Mouse (Mus musculus) left cerebral cortex, postnatal 14 days (tissue): ENCODE data around the gene Slc29a3. TPM values are rescaled to one million over a fixed set of nuclear protein-coding genes. Genes with fewer than 3 reads are reported as not detected.

Source experiments
- DNase-seq, 2 experiments: peaks; one replicate each; pipeline ENCODE4 v3.0.0; 2021 to 2022; ENCODE audit warnings: low spot score in 2 of 2, mixed read lengths in 1 of 2
- intact Hi-C: fragments of 180-260 bp; cut with DNase I; formaldehyde crosslinking; loops from one replicate; pipeline ENCODE4 v1.15.1; 2025
- long read RNA-seq, 2 experiments: library from polyadenylated mRNA; stranded (forward); transcript quantifications; one replicate each; pipeline ENCODE4 v2.0.0; 2021
- total RNA-seq, 2 experiments: library from RNA; stranded (reverse); gene quantifications; 2 replicates each; pipeline ENCODE4 v1.2.3; 2021

The Slc29a3 gene
- 10 to 100 TPM; 16.6 to 17.2 TPM for total RNA-seq
- long read RNA-seq, experiment 1, full-length matches to known transcripts: 6 of 14 reads
- long read RNA-seq, experiment 1, partial matches to known transcripts: 3 of 14 reads
- long read RNA-seq, experiment 1, other reads (novel, unspliced or antisense): 5 of 14 reads
- long read RNA-seq, experiment 2, full-length matches to known transcripts: 3 of 7 reads
- long read RNA-seq, experiment 2, partial matches to known transcripts: 1 of 7 reads
- long read RNA-seq, experiment 2, other reads (novel, unspliced or antisense): 3 of 7 reads

DNA sequence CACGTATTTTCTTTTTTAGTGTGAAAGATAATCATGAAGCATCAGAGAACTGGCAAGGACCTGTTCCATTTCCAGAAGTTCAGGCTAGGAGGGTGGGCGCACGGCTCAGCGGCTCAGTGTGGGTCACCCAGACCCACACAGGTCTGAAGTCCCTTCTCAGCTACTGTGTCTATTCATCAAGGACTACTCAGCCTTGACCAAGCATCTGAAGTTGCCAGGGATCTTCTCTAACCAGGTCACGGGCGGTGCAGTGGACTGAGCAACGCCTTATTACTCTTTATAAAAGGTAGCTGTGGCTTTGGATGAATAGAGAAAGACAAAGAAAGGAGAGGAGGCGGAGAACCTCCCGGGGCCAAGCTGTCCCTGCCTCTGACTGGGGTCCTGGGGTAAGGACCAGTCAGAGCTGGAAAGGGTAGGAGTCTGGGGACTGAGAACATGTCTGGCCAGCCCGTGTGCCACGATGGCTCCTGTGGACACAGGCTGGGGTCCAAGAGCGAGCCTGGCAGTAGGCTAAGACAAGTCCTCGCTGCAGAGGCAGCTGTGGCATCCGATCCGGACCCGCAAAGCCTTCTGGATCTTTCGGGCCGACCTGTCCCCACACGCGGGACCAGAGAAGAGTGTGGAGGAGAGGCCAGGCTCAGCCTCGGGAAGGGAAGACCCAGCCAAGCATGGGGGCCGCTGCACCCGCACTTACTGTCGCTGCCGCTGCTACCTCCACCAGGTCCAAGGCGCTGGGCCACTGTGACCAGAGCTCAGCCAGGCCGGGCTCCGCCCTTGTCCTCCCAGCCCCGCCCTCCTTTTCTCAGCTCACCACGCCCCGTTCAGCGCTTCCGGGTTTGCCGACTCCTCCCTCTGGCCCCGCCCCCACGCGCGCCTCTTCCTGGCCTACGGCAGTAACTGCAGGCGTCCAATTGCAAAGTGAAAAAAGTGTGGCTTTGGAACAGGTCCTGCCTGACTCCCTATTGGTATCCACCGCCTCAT lies at the start of gene Slc29a3:
Gene Slc29a3, minus strand, starts transcription at position 755 of the 981 bp plus-strand sequence.
- intact Hi-C loops: no loop called here
- DNase-seq: peak; percentile 94 to 95

DNA sequence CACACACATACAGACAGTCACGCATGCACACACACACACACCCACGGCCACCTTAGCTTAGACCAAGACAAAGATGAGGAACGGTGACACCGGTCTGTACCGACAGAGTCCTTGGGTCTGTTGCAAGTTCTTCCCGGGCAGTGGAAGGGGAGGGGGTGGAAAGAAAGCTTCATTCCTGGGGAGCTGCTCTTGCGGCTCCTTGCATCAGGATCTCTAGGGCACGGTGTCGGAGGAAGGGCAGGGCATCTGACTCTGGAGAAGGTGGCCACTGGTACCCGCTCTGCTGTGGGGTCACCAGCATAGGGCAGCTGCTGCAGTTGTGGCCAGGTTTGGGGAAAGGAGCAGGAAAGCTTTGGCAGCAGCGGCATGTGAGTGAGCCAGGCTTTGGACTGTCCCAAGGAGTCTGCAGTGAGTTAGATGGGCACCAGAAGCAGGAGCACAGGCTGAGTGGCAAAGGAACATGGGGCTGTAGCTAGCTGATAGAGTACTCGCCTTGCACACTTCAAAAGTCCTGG lies 49.4 kb upstream of the Slc29a3 start:
- no peak for DNase-seq
- intact Hi-C loops: no loop called here

DNA sequence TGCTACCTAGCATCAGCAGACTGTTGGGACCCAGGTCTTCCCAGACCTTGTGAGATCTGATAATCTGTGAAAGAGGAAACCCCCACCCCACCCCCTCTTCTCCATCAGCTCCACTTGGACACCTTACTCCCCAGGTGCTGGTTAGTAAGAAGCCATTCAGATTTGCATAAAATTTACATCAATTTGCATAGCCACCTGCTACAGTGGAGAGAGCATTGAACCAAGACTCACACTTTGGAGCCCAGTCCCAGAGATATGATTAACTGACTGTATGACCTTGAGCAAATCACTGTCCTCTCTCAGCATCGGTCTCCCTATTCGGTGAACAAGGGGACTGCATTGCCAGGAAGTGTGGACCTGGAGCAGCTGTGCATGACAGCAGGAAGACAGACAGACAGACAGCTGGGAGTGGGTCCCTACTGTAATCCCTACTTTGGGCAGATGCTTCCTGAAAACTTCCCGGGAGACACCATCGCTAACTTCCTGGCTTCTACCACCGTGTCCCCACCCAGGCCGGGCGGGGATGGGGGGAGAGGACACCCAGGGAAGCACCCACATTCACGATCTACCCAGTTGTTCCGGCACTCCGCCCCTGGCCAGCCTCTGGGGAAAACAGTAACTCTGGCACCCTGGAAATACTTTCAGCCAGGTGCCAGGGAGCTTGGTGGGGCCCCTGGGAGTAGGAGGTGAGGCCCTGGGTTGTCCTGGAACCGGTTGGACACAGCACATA lies 48.7 kb upstream of the Slc29a3 start:
- intact Hi-C loops: no loop called here
- no peak for DNase-seq

DNA sequence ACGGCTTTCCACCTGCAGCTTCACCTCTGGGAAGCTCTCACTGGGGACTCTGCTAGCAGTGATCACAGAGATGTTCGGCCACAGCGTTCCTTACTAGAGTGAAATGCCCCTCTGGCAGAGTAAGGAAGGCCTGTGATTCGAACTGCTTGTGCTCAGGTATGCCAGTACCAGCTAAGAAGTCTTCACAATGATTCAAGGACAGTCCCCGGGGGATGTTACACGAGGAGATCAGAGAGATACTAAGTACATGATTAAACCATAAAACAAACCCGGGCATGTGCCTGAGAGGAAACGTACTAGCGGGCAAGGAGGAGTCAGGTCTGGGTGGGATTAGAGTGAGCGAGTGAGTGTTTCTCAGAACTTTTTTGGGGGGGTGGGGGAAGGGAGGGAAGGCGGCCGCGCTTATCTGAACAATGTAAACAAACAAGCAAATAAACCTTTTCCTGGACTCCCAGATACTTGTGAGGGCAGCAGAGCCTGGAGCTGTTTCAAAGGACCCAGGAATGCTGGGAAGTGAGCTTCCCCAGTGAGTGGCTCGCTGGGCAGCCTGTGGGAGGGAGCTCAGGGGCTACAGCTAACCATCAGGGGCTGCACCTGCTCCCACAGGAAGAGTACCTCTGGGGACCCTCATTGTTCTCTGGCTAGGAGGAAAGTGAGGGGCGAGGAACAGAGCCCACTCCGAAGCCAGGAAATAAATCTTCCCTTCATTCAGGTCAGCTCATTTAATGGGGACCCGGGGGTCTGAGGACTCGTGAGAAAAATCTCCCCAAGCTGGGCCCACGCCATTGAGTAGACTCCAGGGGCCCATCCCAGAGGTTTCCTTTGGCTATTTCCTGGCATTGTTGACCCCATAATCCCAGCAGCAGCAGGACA lies 47.9 kb upstream of the Slc29a3 start:
- DNase-seq: no peak
- intact Hi-C loops: no loop called here

DNA sequence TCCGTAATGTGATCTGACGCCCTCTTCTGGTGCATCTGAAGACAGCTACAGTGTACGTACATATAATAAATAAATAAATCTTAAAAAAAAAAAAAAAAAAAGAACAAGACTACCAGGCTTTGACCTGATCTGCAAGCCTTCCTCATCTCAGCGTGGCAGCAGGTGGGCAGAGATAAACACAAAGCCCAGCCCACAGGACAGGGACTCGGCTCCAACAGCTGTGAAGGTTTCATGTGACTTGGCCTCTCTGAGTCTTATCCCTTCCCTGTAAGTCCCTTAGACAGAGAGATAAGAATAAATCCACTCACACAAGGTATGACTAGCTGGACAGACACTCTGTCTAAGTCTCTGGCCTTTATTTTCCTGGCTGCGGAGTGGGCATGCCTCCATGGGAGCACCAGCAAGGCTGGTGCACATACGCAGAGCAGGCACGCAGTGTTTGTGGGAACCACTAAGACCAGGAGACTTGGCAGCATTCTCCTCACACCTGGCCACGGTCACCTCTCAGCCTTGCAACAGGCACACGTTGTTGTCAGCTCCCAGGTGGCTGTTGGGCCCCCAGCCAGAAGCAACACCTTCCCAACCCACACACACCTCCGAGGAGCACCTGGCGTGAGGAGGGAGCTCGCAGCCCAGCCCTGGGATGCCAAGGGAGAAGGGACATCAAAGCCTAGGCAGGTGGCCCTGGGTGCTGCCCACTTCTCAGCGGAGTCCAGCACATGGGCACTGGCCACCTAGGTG lies 45.3 kb upstream of the Slc29a3 start:
- DNase-seq: no peak
- intact Hi-C loops: no loop called here

DNA sequence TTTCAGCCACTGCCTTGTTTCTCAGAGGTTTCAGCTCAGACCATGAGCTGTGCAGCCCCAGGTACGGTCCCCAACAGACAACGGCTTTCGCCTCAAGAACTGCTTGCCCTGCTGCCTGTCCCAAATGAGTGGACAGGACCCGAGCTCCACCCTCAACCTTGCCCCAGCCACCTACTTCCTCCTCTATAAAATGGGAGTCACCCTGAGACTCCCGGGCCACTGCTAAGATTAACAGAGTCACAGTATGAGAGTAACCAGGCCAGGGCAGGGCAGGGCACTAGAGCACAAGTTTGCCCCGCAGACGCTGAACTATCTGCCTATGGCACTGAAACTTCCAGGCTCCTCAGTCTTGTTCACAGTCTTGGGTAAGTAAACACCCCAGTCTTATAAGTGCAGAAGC lies 43.9 kb upstream of the Slc29a3 start:
- no peak for DNase-seq
- intact Hi-C loops: no loop called here

DNA sequence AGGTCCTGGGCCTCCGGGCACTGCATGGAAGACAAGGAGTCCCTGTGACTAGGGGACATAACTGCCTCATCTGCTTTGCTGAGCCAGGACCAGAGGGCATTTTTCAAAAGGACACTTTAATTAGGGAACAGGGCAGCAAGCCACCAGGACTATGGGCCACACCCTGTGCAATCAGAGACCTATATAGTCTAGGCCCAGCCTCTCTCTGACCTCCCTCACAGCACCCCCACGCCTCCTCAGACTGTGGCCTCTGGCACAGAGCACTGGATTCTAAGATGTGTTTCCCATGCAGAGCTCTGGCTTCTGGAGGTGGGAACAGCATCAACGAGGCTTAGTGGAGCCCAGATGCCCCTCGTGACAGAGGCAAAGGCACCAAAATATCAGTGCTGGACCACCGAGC lies 43.4 kb upstream of the Slc29a3 start:
- intact Hi-C loops: no loop called here
- DNase-seq: no peak

DNA sequence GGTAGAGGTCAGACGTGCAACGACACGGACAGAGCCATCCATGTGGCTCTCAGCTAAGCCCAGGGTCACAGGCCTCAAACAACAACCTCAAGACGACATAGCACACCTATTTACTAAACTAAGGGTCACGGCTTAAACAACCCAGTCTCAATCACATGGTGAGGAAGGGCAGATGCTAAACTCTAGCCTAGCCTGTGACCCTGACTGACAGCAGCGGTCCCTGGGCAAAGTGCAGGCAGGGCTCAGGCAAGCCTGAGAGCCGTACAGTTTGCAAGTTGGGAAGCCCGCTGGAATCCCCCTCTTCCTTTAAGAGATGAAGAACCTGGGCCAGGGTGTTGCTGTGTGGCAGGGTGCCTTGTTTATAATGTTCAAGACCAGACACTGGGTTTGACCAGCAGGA lies 42.2 kb upstream of the Slc29a3 start:
- intact Hi-C loops: no loop called here
- no peak for DNase-seq

DNA sequence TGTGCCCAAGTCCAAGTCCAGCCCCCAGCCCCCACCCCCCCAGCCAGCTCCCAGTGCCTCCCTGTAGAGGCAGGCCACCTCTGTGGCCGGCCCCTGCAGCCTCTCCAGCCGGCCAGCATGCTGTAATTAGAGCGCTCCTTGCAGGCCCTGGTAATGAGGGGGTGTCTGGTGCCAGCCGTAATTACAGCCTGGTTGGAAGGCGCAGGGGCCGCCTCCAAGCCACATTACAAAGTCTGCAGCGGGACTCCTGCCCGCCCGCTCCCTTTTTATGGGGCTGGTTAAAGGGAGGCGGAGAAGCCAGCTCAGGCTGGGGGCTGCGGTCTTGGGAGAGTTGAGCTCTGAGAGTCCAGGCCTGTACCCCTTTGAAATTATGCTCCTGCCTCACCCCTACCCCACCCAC lies 41.8 kb upstream of the Slc29a3 start:
- peak in 1 of 2 experiments; percentile 20 for DNase-seq
- intact Hi-C loops: no loop called here

DNA sequence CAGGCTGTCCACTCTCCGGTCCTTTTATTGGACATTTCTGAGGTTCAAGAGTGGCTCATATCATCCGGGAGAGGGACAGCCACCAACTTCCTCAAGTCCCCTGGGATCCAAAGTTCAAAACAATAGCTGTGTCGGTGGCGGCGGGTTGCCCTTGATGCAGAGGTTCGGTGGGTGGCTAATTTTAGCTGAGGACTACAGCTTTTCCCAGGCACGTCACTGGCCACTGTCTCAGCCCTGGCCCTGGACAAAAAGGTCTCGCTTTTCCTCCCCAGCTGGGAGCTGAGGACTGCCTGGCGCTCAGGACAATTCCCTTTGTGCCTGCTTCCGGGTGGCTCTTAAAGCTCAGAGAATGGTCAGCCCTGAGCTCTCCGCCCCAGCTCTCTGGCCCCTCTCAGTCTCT lies 40.2 kb upstream of the Slc29a3 start:
- no peak for DNase-seq
- intact Hi-C loops: no loop called here

DNA sequence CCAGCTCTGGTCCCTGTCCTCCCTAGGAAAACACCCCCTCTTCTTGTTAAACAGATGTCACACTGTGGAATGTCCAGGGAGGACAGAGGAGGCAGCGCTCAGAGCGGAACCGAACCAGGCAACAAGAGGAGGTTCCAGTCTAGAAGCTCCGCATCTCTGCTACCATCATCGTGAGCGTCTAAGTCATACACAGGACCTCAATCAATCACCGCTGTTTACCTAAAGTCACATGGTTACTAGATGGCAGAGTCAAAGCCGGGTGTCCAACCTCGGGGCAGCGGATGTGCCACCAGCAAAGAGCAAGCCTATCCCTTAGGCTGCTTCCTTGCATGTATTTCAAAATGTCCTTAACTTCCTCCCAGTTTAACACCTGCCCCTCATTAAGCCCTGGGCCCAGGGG lies 39.8 kb upstream of the Slc29a3 start:
- no peak for DNase-seq
- intact Hi-C loops: no loop called here

DNA sequence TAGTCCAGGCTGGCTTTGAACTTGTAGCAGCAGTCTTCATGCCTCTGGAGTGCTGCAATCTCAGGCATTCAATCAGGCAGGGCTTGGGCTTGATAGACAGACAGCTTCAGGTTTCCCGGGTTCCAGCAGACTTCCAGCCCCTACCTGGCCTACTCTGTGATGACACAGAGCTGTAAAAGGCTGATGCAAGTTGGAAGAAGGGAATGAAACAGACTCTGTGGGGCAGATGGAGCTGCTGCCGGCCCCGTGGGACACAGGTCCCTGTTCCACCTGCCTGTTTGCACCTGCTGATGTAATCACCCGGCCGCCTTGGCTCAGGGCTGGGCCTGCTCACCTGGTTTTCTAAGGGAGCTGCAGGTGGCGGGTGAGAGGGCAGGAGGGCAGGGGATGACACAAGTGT lies 38.3 kb upstream of the Slc29a3 start:
- DNase-seq: no peak
- intact Hi-C loops: no loop called here

DNA sequence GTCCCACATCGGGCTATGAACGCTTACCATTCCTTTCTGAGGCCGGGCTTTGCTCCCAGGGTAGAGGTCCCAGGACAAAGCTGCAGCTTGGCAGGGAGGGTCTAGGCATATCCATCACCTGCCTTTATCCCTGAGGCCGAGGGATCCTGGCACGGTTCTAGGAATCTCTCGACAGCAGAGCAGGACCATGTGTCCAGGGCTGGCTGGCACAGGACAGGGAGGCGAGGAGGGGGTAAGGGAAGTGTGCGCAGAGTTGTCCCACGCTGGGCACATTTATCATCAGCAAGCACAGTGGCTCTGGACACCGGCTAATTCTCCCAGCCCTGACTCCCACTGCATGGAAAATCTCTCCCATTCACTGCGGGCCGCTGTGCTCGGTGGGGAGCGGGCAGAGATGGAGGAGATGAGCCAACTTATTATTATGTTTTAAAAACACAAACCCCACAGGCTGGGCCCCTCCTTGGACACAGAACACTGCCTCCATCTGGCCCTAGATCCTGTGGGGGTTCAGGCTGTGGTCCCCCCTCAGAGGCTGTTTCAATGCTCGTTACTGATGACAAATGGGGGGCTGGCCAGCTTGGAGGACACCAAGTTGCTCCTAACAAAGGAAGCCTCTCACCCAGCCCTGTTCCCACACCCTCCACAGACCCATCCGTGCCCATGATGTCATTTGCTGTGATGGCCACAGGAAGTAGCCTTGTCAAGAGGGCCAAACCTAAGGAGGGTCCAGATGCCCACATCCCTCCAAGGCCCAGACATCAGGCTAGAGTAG lies 34.9 kb upstream of the Slc29a3 start:
- intact Hi-C loops: no loop called here
- no peak for DNase-seq

DNA sequence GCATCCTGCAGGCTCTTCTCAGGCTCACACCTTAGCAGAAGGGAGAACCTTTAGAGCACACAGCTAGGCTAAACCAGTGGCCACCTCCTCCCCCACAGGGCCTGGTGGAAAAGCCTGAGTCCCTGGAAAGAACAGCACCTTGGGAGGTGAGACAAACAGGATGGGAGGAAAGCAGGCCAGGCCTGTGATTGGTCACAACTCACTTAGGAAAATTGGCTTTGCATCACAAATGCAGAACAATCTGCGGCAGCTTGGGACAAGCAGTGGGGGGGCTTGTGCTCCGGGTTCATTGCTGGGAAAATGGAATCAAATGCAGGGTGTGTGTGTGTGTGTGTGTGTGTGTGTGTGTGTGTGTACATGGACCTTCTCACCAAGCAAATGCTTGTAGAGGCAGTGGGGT lies 31.0 kb upstream of the Slc29a3 start:
- intact Hi-C loops: no loop called here
- DNase-seq: no peak

DNA sequence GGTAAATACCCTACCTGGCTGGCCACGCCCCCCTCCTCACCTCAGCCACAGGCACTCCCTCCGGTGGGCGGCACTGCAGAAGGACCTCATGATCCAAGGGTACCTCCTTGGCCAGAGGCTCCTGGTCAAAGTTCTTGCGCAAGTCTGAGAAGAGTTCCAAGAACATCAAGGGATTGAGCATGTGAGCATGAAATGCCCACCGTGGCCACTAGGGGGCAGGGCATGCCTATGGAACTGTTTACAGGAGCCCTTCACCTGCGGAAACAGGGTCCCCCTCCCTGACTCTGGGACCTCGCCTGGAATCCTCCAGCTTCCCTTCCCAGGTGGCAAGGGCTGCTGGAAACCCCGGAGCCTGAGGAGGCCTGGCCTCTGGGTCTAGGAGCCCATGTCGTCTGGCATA lies 27.0 kb upstream of the Slc29a3 start:
- peak; percentile 55 to 82 for DNase-seq
- intact Hi-C loops: loop anchor here (1.0 to 5.0 kb wide), 3 partner anchors 48 to 293 kb away; no protein-coding TSS in a partner anchor

DNA sequence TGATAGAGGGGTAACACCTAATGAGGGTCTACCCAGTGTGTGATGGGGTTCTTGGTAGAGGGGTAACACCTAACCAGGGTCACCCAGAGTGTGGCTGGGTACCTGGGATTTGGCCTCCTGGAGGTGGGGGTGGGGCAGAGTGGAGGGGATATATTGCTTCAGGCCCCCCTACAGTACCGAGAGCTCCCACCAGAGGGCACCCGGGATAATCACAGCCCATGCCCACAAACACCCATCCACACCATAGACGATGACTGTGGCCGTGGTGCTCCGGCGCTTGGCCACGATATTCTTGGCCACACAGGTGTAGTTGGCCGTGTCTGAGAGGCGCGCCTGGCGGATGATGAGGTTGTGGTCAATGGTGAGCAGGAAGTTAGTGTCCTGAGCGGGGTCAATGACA lies 25.9 kb upstream of the Slc29a3 start:
- peak; percentile 30 to 53 for DNase-seq
- intact Hi-C loops: loop anchor here (5.0 kb wide), 2 partner anchors 49 to 294 kb away; no protein-coding TSS in a partner anchor

DNA sequence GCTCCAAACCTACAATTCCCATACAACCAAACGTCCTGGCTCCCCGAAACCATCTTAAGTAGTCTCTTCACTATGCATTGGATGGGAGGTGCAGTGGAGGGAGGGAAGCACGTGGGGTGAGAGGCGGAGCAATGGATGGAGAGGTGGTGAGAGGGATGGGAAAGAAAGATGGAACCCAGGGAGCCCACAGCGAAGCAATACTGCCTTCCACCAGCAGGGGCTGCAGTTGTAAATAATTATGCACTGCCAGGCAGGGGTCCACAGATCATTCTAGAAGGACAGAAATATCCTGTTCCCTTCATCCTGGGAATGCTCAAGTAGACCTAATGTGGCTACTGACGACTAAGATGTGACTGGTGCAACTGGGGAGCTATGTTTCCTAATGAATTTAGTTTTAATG lies 22.9 kb upstream of the Slc29a3 start:
- DNase-seq: no peak
- intact Hi-C loops: loop anchor here (5.0 kb wide), 2 partner anchors 52 to 297 kb away; no protein-coding TSS in a partner anchor
